Mouse (Mus musculus) hindbrain, postnatal 0 days (tissue): ENCODE measurements around the gene Dclk3. TPM values are rescaled to one million over a fixed set of nuclear protein-coding genes. Genes with fewer than 3 reads are reported as not detected.

ENCODE experiments used
- ATAC-seq: fragments of 200-750 bp; cut with Nextera tagmentation; 2 replicates; pipeline ENCODE4 v1.8.0; 2017; ENCODE audit warnings: mild to moderate bottlenecking, moderate TSS enrichment, moderate library complexity
- DNase-seq: peaks from one replicate; pipeline ENCODE4 v3.0.0-alpha.2; 2015; ENCODE audit warnings: low spot score
- H3K27ac ChIP-seq: fragments of 300-500 bp; sonication (generic); 2 replicates; pipeline ENCODE4 v1.5.1; 2014; ENCODE audit warnings: mild to moderate bottlenecking
- H3K27me3 ChIP-seq: fragments of 300-500 bp; sonication (generic); 2 replicates; pipeline ENCODE4 v1.6.1; 2014; ENCODE audit warnings: low read length, mixed read lengths; ENCODE audit not compliant: insufficient read depth
- H3K36me3 ChIP-seq: fragments of 300-500 bp; sonication (generic); 2 replicates; pipeline ENCODE4 v1.6.1; 2014; ENCODE audit warnings: low read length, mixed read lengths; ENCODE audit not compliant: insufficient read depth
- H3K4me1 ChIP-seq: fragments of 300-500 bp; sonication (generic); 2 replicates; pipeline ENCODE4 v1.6.1; 2014; ENCODE audit warnings: antibody characterized with exemption, low read length, mixed read lengths; ENCODE audit not compliant: insufficient read depth
- H3K4me2 ChIP-seq: fragments of 300-500 bp; sonication (generic); 2 replicates; pipeline ENCODE4 v1.6.1; 2014; ENCODE audit warnings: low read depth, mild to moderate bottlenecking, low read length, moderate library complexity, mixed read lengths
- H3K4me3 ChIP-seq: fragments of 300-500 bp; sonication (generic); 2 replicates; pipeline ENCODE4 v1.5.1; 2014; ENCODE audit warnings: low read length
- H3K9ac ChIP-seq: fragments of 300-500 bp; sonication (generic); replicated peaks from 2 replicates; pipeline ENCODE4 v1.6.1; 2014; ENCODE audit warnings: mild to moderate bottlenecking, low read length, moderate library complexity, mixed read lengths
- H3K9me3 ChIP-seq: fragments of 300-500 bp; sonication (generic); 2 replicates; pipeline ENCODE4 v1.6.1; 2016; ENCODE audit warnings: low read length, mixed read lengths
- CTCF ChIP-seq: IDR thresholded peaks from 2 replicates; pipeline ENCODE4 v1.5.1; 2016; ENCODE audit warnings: antibody characterized with exemption, control low read depth, low read depth
- WGBS: fragments of 180-500 bp; shearing (Covaris S2); extraction: QIAGEN DNeasy Blood & Tissue Kit; methylation state at CpG from one replicate; pipeline ENCODE4 v1.1.7; 2014; 5-methylcytosine and 5-hydroxymethylcytosine counted together
- polyA plus RNA-seq: library from polyadenylated mRNA; unstranded; fragments of >200 nt; fragmentation: Nextera tagmentation; extraction: Ambion mirVana; gene quantifications from 2 replicates; pipeline ENCODE4 v1.2.1, GENCODE M21; 2015
- total RNA-seq: library from RNA; depleted of rRNA; stranded (reverse); fragments of >200 nt; gene quantifications from 2 replicates; pipeline ENCODE4 v1.2.3, GENCODE M21; 2014

The Dclk3 gene
- total and polyA plus RNA-seq, 2 experiments from 2014 or later: 8.8 to 13.1 TPM

- no peak overlapping the region for H3K4me3 ChIP-seq
- peaks cover 12% of the 10 kb centered on the region; the same call in 1 of the 2 replicates for H3K4me1 ChIP-seq
- no peaks in the 10 kb centered on the region for H3K36me3 ChIP-seq
- ATAC-seq (no peak), DNase-seq (no peak)
- TF ChIP-seq CTCF: no peak
- no peaks in the 10 kb centered on the region for H3K27me3 ChIP-seq
- no peak overlapping the region for H3K9ac ChIP-seq
- no peak overlapping the region for H3K27ac ChIP-seq
- WGBS: 66% methylated on average over 10 of the region's 10 CpGs
- no peak overlapping the region for H3K4me2 ChIP-seq
- no peaks in the 10 kb centered on the region for H3K9me3 ChIP-seq
These were observed 22.7 kb downstream of the Dclk3 start for GRCm38 (mm10) chr9:111461415-111462103.

DNA sequence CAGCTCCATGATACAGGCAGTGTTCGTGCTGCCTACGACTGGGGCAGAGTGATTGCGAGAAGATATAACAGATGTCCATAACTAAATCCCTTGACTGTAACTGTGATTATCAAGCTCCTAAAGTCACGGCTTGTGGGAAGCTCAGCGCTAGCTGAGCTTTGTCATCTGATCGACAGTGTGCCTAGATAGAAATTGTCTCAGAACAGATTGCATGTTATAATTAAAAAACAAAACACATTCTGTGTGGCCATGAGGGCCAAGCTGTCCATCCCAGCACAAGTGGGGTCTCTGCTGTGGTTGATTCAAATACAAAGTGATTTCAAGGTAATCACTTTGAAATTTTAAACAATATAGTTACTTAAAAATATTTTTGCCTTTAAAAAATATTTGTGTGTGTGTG lies 26.8 kb downstream of the Dclk3 start:
- no peak overlapping the region for H3K27ac ChIP-seq
- no peak for TF ChIP-seq CTCF
- H3K4me1 ChIP-seq: no peaks in the 10 kb centered on the region
- 79% methylated on average over 6 of the region's 6 CpGs for WGBS
- no peaks in the 10 kb centered on the region for H3K27me3 ChIP-seq
- H3K4me2 ChIP-seq: no peak overlapping the region
- ATAC-seq (no peak), DNase-seq (no peak)
- no peak overlapping the region for H3K9ac ChIP-seq
- no peaks in the 10 kb centered on the region for H3K9me3 ChIP-seq
- no peaks in the 10 kb centered on the region for H3K36me3 ChIP-seq
- H3K4me3 ChIP-seq: no peak overlapping the region

GRCm38 (mm10) chr9:111473686-111474457 lies 35.0 kb downstream of the Dclk3 start:
- DNase-seq: no peak
- Histone ChIP-seq H3K4me1 (no peaks in the 10 kb centered on the region), H3K9ac (no peak overlapping the region), H3K27me3 (no peaks in the 10 kb centered on the region), H3K27ac (peak overlapping the region; percentile 15; the same call in 1 of the 2 replicates), H3K4me2 (no peak overlapping the region), H3K9me3 (no peaks in the 10 kb centered on the region), H3K36me3 (no peaks in the 10 kb centered on the region), H3K4me3 (no peak overlapping the region)
- no peak for TF ChIP-seq CTCF
- WGBS: 39% methylated on average over 21 of the region's 21 CpGs
- no peak for ATAC-seq

- no peak overlapping the region for H3K9ac ChIP-seq
- no peaks in the 10 kb centered on the region for H3K4me1 ChIP-seq
- TF ChIP-seq CTCF: no peak
- no peaks in the 10 kb centered on the region for H3K9me3 ChIP-seq
- WGBS: 53% methylated on average over 3 of the region's 3 CpGs
- ATAC-seq (no peak), DNase-seq (no peak)
- H3K36me3 ChIP-seq: no peaks in the 10 kb centered on the region
- no peak overlapping the region for H3K27ac ChIP-seq
- H3K4me3 ChIP-seq: no peak overlapping the region
- no peaks in the 10 kb centered on the region for H3K27me3 ChIP-seq
- H3K4me2 ChIP-seq: no peak overlapping the region
These were observed 35.5 kb downstream of the Dclk3 start for GRCm38 (mm10) chr9:111474458-111474745.

DNA sequence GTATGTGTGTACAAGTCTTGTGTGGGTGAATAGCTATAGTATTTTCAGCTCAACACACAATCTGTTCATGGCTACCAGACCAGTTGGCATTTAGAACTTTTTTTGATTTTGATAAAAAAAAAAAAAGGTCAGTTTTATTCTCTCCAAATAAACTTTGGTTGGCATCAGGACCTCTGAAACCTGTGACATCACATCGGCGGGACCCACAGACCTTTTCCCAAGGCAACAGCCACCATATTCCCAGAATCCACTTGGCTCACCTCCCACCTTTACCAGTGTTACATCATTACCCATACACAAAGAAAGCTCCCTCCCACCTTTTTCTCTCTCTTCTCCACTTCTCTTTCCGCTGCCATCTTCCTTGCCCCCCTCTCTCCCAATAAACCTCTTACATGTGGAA lies 36.4 kb downstream of the Dclk3 start:
- WGBS: 94% methylated on average over 3 of the region's 3 CpGs
- no peaks in the 10 kb centered on the region for H3K9me3 ChIP-seq
- ATAC-seq (no peak), DNase-seq (no peak)
- H3K9ac ChIP-seq: no peak overlapping the region
- no peak overlapping the region for H3K4me3 ChIP-seq
- TF ChIP-seq CTCF: no peak
- no peaks in the 10 kb centered on the region for H3K36me3 ChIP-seq
- no peaks in the 10 kb centered on the region for H3K4me1 ChIP-seq
- H3K4me2 ChIP-seq: no peak overlapping the region
- H3K27ac ChIP-seq: 0 out of 2 replicates have a peak overlapping the region, but pooled peaks have one; percentile 1
- no peaks in the 10 kb centered on the region for H3K27me3 ChIP-seq

DNA sequence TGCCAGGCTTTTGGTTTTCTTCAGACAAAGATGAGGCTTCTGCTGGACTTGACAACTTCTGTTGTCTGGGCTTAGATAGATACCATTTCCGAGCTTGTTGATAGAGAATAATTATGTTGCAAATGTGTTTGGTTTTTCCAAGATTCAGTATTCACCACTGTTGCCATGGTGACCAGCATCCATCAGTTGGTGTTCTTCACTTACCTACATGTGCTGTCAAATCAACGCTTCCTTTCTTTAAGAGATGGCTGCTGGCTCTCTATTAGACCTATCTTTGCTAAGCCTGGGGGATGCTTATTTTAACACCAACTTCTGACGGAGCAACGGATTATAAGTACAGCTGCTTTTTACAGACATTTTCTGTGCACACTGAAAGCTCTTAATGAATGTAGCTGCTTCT lies 37.1 kb downstream of the Dclk3 start:
- Histone ChIP-seq H3K4me3 (no peak overlapping the region), H3K4me2 (no peak overlapping the region), H3K36me3 (no peaks in the 10 kb centered on the region), H3K27me3 (no peaks in the 10 kb centered on the region), H3K9ac (no peak overlapping the region), H3K4me1 (no peaks in the 10 kb centered on the region), H3K27ac (0 out of 2 replicates have a peak overlapping the region, but pooled peaks have one; percentile 1), H3K9me3 (no peaks in the 10 kb centered on the region)
- WGBS: 52% methylated on average over 4 of the region's 4 CpGs
- no peak for ATAC-seq
- peak; percentile 45 for DNase-seq
- no peak for TF ChIP-seq CTCF

DNA sequence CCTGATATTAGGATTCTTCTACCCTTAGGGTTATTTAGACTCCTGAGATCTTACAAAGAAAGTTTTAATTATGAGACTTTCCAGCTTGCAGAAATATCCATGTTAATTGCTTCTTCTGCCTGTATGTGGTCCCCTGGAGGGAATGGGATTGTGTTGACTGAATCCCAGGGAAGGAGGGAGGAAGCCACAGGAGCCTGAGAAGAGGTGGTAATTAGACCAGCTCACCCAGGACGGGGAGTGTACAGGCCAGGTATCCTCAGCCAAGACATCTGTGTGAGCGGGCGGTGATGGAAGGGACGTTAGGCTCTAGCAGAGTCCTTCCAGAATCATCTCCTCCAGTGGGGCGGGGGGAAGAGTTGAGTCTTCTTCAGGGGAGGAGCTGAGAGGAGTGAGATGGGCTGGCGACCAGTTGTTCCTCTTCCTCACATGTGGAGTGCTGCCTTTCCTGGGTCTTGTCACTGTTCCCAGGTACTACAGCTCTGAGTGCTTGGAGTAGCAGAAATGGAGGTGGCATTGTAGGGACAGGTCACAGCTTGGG lies 37.7 kb downstream of the Dclk3 start:
- DNase-seq (no peak), ATAC-seq (0 out of 2 replicates have a peak, but pooled peaks have one; percentile 27)
- no peak for TF ChIP-seq CTCF
- Histone ChIP-seq H3K4me3 (no peak overlapping the region), H3K36me3 (no peaks in the 10 kb centered on the region), H3K9me3 (no peaks in the 10 kb centered on the region), H3K27ac (0 out of 2 replicates have a peak overlapping the region, but pooled peaks have one; percentile 1), H3K27me3 (no peaks in the 10 kb centered on the region), H3K4me1 (no peaks in the 10 kb centered on the region), H3K4me2 (no peak overlapping the region), H3K9ac (no peak overlapping the region)
- 77% methylated on average over 6 of the region's 6 CpGs for WGBS
